Mouse (Mus musculus) neural tube, embryonic 11.5 days (tissue): ENCODE results near the gene Zdhhc25. TPM values are rescaled to one million over a fixed set of nuclear protein-coding genes. Genes with fewer than 3 reads are reported as not detected.
A peak's percentile ranks its signal among the peaks of the same experiment; 100 is the strongest.

Experiments used
- ATAC-seq: fragments of 200-750 bp; cut with Nextera tagmentation; 2 replicates; pipeline ENCODE4 v1.8.0; 2017; ENCODE audit warnings: moderate number of reproducible peaks, mild to moderate bottlenecking, moderate TSS enrichment, moderate library complexity; ENCODE audit not compliant: insufficient read depth, low FRiP score, low TSS enrichment
- DNase-seq: peaks from one replicate; pipeline ENCODE4 v3.0.0-alpha.2; 2015; ENCODE audit warnings: low spot score
- H3K27ac ChIP-seq: fragments of 300-500 bp; sonication (generic); 2 replicates; pipeline ENCODE4 v1.5.1; 2014; ENCODE audit warnings: low read depth, mild to moderate bottlenecking, low read length
- H3K27me3 ChIP-seq: fragments of 300-500 bp; sonication (generic); 2 replicates; pipeline ENCODE4 v1.6.1; 2014; ENCODE audit warnings: mild to moderate bottlenecking, low read length, mixed read lengths; ENCODE audit not compliant: control insufficient read depth, insufficient read depth
- H3K36me3 ChIP-seq: fragments of 300-500 bp; sonication (generic); 2 replicates; pipeline ENCODE4 v1.6.1; 2014; ENCODE audit warnings: mild to moderate bottlenecking, low read length, moderate library complexity, mixed read lengths; ENCODE audit not compliant: control insufficient read depth, insufficient read depth
- H3K4me1 ChIP-seq: fragments of 300-500 bp; sonication (generic); 2 replicates; pipeline ENCODE4 v1.6.1; 2014; ENCODE audit warnings: low read length, mixed read lengths; ENCODE audit not compliant: control insufficient read depth, insufficient read depth
- H3K4me2 ChIP-seq: fragments of 300-500 bp; sonication (generic); 2 replicates; pipeline ENCODE4 v1.6.1; 2014; ENCODE audit warnings: low read depth, mild to moderate bottlenecking, moderate library complexity
- H3K4me3 ChIP-seq: fragments of 300-500 bp; sonication (generic); 2 replicates; pipeline ENCODE4 v1.5.1; 2014; ENCODE audit warnings: low read depth, low read length
- H3K9ac ChIP-seq: fragments of 300-500 bp; sonication (generic); 2 replicates; pipeline ENCODE4 v1.6.1; 2014; ENCODE audit warnings: mild to moderate bottlenecking, low read length
- H3K9me3 ChIP-seq: fragments of 300-500 bp; sonication (generic); 2 replicates; pipeline ENCODE4 v1.6.1; 2016; ENCODE audit warnings: low read length; ENCODE audit not compliant: control insufficient read depth
- whole genome bisulfite sequencing: fragments of 180-500 bp; shearing (Covaris S2); extraction: QIAGEN DNeasy Blood & Tissue Kit; methylation state at CpG from one replicate; pipeline ENCODE4 v1.1.7; 2014; 5-methylcytosine and 5-hydroxymethylcytosine counted together
- polyA plus RNA-seq: library from polyadenylated mRNA; unstranded; fragments of >200 nt; fragmentation: Nextera tagmentation; extraction: Ambion mirVana; gene quantifications from 2 replicates; pipeline ENCODE4 v1.2.1, GENCODE M21; 2014

Gene Zdhhc25
- polyA plus RNA-seq = not detected in 2 replicates

DNA sequence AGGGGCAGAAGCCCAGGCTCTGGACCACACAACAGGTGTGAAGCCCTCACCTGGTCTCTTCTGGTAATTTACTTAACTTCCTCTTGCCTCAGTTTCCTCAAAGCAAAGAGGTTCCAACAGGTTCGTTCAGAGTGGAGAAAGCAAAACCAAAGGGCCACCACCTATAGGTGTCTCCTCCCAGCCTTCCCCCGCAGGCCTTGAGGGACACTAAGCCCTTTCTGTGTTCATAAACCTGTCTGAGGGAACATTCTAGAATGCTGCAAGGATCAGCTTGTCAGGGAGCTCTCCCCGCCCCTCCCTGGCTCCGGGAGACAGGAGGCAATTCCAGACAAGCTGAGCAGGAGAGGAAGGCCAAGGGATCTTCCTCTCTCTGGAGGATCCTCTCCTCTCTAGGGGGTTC lies at the start of gene Zdhhc25:
Zdhhc25 (plus strand) TSS at position 301 of the 400 bp plus-strand sequence.
- WGBS = 87% methylated on average over 4 of the region's 4 CpGs
- H3K9me3 ChIP-seq = no peaks in the 10 kb centered on the region
- no peak within 1 kb of the TSS for H3K4me2 ChIP-seq
- no peak for DNase-seq
- no peak within 1 kb of the TSS for H3K9ac ChIP-seq
- no peaks in the 10 kb centered on the region for H3K27me3 ChIP-seq
- no peak for ATAC-seq
- no peaks in the 10 kb centered on the region for H3K36me3 ChIP-seq
- no peaks in the 10 kb centered on the region for H3K4me1 ChIP-seq
- H3K27ac ChIP-seq = no peak within 1 kb of the TSS
- no peak within 1 kb of the TSS for H3K4me3 ChIP-seq

DNA sequence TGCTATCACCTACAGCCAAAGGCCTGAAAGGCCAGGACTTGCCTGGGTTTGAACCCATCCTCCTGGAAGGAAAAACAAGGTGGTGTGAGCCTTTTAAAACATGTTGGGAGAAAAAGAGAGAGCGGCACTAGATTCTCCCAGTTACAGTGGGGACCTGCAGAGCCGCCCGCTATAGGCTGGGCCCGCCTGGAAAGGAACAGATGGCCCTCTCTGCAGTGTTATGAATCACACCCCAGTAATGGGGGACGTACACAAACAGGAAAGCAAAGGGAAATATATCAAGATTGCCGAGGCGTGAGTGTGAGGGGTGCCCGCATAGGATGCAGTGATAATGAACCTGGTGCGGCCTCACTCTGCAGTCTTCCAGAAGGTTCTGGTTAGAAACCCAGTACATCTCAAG lies 47.2 kb upstream of the Zdhhc25 start:
- WGBS = 87% methylated on average over 9 of the region's 9 CpGs
- no peaks in the 10 kb centered on the region for H3K36me3 ChIP-seq
- no peak overlapping the region for H3K27ac ChIP-seq
- no peaks in the 10 kb centered on the region for H3K27me3 ChIP-seq
- H3K4me1 ChIP-seq = no peaks in the 10 kb centered on the region
- no peak overlapping the region for H3K9ac ChIP-seq
- H3K4me2 ChIP-seq = no peak overlapping the region
- no peak for DNase-seq
- H3K4me3 ChIP-seq = no peak overlapping the region
- ATAC-seq = no peak
- no peaks in the 10 kb centered on the region for H3K9me3 ChIP-seq

DNA sequence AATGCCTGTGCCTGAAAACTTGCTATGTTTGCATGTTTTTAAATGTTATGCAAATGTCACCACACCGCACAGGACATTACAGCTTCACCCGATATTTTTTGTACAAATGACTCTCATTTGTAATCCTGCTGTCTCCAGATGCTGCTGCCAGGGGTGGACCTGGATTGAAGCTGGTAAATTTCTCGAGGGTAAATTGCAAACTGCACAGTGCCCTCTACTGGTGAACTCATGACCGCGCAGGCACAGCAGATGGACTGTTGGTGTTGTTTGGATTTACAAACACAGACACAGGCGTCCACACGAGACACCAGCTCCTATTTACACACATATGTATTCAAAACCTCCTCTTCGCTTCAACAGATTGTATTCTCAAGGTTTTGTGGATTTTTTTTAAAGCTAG lies 44.6 kb upstream of the Zdhhc25 start:
- no peaks in the 10 kb centered on the region for H3K36me3 ChIP-seq
- ATAC-seq (no peak), DNase-seq (peak; percentile 57)
- H3K27me3 ChIP-seq = no peaks in the 10 kb centered on the region
- 17% methylated on average over 8 of the region's 8 CpGs for WGBS
- H3K9ac ChIP-seq = no peak overlapping the region
- H3K4me2 ChIP-seq = no peak overlapping the region
- H3K4me1 ChIP-seq = peaks cover 1% of the 10 kb centered on the region; the same call in 1 of the 2 replicates
- no peak overlapping the region for H3K27ac ChIP-seq
- H3K9me3 ChIP-seq = no peaks in the 10 kb centered on the region
- H3K4me3 ChIP-seq = no peak overlapping the region

DNA sequence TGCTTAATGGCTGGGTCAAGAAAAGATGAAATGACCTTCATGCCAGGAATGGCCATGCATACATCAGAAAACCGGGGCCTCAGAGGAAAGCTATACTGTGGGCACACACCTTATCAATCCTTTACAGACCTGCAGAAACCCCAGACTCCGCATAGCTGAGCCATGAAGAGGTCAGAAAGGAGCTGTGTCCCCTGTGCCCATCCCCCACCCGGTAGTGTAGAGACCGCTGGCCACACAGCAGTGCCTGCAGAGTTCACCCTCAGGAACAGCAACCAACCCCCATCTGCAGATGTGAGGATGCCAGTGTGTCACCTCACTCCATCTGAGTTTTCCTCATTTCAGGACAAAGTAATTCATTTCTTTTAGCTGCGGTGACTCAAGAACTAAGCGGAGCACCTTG lies 39.5 kb upstream of the Zdhhc25 start:
- H3K4me2 ChIP-seq = no peak overlapping the region
- DNase-seq (peak; percentile 20), ATAC-seq (no peak)
- peaks cover 9% of the 10 kb centered on the region; the same call in 1 of the 2 replicates for H3K4me1 ChIP-seq
- WGBS = 63% methylated on average over 6 of the region's 6 CpGs
- H3K9me3 ChIP-seq = no peaks in the 10 kb centered on the region
- no peaks in the 10 kb centered on the region for H3K36me3 ChIP-seq
- no peak overlapping the region for H3K4me3 ChIP-seq
- H3K27ac ChIP-seq = no peak overlapping the region
- H3K9ac ChIP-seq = no peak overlapping the region
- no peaks in the 10 kb centered on the region for H3K27me3 ChIP-seq

DNA sequence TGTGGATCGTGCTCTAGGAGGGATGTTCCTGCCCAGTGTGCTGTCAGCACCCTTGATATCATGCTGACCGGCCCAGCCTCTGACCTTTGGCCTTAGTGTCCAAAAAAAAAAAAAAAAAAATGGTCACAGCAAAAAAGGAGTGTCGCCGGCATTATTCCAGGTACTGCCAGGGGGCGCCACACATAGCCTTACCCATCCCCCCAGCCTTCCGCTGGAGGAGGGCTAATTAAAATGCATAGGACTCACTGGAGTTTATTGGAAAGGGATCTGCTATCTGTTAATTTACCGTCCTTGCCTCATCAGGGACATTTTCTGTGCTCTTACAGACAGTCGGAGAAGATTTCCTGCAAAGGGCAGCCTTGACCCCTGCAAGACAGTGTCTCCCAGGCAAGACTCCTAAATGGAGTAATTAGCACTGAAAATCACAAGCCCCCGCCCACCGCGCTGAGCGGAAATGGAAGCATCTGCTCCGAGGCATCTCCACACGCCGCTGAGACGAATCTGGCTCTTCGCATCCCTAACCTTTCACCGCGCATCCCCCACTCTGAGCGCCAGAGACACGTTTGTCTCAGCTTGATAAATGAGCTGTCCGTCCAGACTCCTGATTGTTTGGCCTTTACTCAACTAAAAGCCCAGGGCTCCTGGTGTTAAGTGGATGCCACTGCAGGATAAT lies 38.9 kb upstream of the Zdhhc25 start:
- Histone ChIP-seq H3K4me2 (peak overlapping the region; percentile 38), H3K27ac (no peak overlapping the region), H3K4me1 (peaks cover 9% of the 10 kb centered on the region; the same call in 1 of the 2 replicates), H3K9me3 (no peaks in the 10 kb centered on the region), H3K9ac (no peak overlapping the region), H3K36me3 (no peaks in the 10 kb centered on the region), H3K27me3 (no peaks in the 10 kb centered on the region), H3K4me3 (no peak overlapping the region)
- WGBS = 5% methylated on average over 22 of the region's 22 CpGs
- no peak for ATAC-seq
- peak; percentile 66 for DNase-seq

DNA sequence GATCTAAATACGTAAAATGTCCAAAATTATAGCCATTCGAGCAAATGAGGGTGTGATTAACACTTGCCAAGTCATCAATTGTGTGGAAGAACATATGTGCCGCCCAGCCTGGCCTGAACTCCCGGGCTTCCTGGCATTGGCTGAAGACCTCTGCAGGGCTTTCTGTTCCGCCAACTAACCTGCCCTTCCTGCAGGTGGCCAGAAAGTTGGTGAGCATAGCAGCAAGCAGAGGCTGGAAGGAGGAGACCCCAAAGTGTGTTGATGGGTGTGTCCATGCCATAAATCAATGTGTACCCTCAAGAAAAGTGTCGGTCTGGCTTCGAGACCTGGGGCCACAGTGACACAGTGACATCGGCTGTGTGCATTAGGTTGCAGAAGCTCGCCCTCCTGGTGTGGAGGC lies 34.8 kb upstream of the Zdhhc25 start:
- H3K27me3 ChIP-seq = no peaks in the 10 kb centered on the region
- H3K4me2 ChIP-seq = no peak overlapping the region
- H3K9ac ChIP-seq = no peak overlapping the region
- H3K4me1 ChIP-seq = peaks cover 9% of the 10 kb centered on the region; the same call in 1 of the 2 replicates
- no peaks in the 10 kb centered on the region for H3K36me3 ChIP-seq
- H3K27ac ChIP-seq = no peak overlapping the region
- H3K9me3 ChIP-seq = no peaks in the 10 kb centered on the region
- H3K4me3 ChIP-seq = no peak overlapping the region
- ATAC-seq (no peak), DNase-seq (no peak)
- 85% methylated on average over 9 of the region's 9 CpGs for WGBS

DNA sequence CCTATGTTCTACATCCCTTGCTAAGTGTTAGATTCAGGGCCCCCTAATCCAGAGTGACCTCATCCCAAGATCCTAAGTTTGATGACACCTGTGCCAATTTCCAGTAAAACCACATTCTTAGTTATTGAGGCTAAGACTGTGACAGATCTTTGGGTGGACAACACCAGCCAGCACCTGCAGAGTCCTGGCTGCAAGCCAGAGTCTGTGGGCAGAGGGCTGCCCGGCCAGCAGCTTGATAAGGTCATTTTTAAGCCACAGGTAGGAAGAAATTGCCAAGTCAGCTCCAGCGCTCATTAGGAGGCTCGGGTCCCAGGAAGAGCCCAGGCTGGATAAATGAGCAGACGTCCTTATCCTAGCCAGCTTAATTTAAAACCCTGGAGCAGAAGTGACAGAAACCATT lies 34.3 kb upstream of the Zdhhc25 start:
- Histone ChIP-seq H3K4me2 (no peak overlapping the region), H3K9ac (no peak overlapping the region), H3K4me3 (no peak overlapping the region), H3K36me3 (no peaks in the 10 kb centered on the region), H3K27ac (no peak overlapping the region), H3K9me3 (no peaks in the 10 kb centered on the region), H3K27me3 (no peaks in the 10 kb centered on the region), H3K4me1 (peaks cover 6% of the 10 kb centered on the region; the same call in 1 of the 2 replicates)
- 86% methylated on average over 4 of the region's 4 CpGs for WGBS
- no peak for DNase-seq
- ATAC-seq = no peak

DNA sequence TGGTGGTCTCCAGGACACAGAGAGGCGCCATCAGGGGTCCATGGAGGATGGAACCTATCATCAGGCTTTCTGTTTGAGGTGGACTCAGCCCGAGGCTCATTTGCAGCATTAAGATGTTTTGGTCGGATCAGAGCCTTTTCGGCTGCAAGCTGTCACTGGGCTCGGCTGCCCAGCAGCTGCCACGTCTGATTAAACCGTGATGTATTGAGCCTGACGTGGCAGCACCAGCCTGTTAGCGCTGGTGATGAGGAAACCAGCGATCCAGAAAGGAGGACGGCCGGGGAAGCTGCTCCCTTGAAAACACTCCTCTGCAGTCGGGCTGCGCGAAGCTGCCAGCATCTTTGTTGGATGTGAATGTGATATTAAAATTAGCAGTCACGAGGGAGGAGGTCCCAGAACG lies 29.4 kb upstream of the Zdhhc25 start:
- H3K9me3 ChIP-seq = no peaks in the 10 kb centered on the region; the same call in 1 of the 2 replicates
- DNase-seq (no peak), ATAC-seq (no peak)
- H3K9ac ChIP-seq = no peak overlapping the region
- no peaks in the 10 kb centered on the region for H3K27me3 ChIP-seq
- WGBS = 81% methylated on average over 17 of the region's 17 CpGs
- no peak overlapping the region for H3K27ac ChIP-seq
- H3K4me3 ChIP-seq = no peak overlapping the region
- H3K36me3 ChIP-seq = no peaks in the 10 kb centered on the region
- H3K4me1 ChIP-seq = no peaks in the 10 kb centered on the region
- no peak overlapping the region for H3K4me2 ChIP-seq

DNA sequence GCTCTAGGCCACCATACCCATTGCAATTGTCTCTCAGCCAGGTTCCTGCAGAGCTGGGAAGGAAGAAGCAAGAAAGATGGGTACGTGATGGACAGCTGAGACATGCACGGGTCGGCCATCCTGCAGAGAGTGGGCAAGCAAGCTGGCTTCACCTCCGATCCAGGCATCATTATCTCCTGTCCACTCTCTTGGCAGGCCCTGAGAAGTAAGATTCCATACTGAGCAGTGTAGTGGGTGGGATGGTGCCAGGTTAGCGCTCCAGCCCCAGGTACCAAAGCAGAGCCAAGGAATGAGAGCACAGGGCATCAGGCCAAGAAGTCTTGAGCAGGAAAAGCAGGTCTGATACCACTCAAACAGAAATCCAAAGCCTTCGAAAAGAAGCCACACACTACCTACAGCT lies 20.6 kb upstream of the Zdhhc25 start:
- ATAC-seq (no peak), DNase-seq (no peak)
- 90% methylated on average over 6 of the region's 6 CpGs for whole genome bisulfite sequencing

More for the DNA sequence above, 20.6 kb upstream of the Zdhhc25 start:
- H3K27ac ChIP-seq = no peak overlapping the region
- no peaks in the 10 kb centered on the region for H3K27me3 ChIP-seq
- no peaks in the 10 kb centered on the region for H3K36me3 ChIP-seq
- no peaks in the 10 kb centered on the region for H3K4me1 ChIP-seq
- H3K9ac ChIP-seq = no peak overlapping the region
- H3K4me3 ChIP-seq = no peak overlapping the region
- no peak overlapping the region for H3K4me2 ChIP-seq
- H3K9me3 ChIP-seq = no peaks in the 10 kb centered on the region
